Mouse (Mus musculus): ENCODE results near the gene Tmem53. TPM values are rescaled to one million over a fixed set of nuclear protein-coding genes. Genes with fewer than 3 reads are reported as not detected.

Tmem53 gene
- total RNA-seq, 1 experiment, result 3.4 TPM

DNA sequence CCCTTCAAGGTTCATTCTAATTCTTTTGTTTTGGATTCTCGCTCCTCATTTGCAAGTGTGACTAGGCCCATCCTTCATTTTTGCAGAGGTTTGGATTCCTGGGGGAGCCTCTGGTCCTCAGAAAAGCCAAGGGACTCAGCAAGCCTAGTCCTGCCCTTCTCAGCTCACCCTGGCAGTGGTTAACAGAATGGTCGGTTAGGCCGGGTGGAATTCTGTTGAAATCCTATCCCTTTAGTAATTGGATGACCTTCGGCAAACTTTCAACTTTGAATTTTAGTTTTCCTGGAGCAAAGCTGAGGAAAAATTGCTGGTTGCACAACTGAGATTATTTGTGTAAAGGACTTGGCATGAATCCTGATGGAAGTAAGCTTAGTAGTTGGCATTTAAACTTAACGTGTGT lies 600 bp downstream of the Tmem53 start:
- H3K27ac ChIP-seq (ENCODE audit: insufficient read depth, low read depth, low read length, poor library complexity, severe bottlenecking), result no peak overlapping the region
- in situ Hi-C loops (cut with MboI; ENCODE audit: low sequenced_read_pairs in 2 of 2, unreplicated experiment in 2 of 2), result no loop called here
- TF ChIP-seq HCFC1 (IDR thresholded peaks at IDR 0.05; ENCODE audit: borderline replicate concordance, insufficient read depth, low read length) (no peak), ZC3H11A (IDR thresholded peaks at IDR 0.05; ENCODE audit: borderline replicate concordance, low read depth, low read length) (no peak), ZNF384 (IDR thresholded peaks at IDR 0.05; ENCODE audit: low read depth, low read length) (no peak), MAFK (IDR thresholded peaks at IDR 0.05; ENCODE audit: insufficient read depth, low read depth, low read length) (no peak), CHD2 (IDR thresholded peaks at IDR 0.05; ENCODE audit: low read depth, low read length) (no peak)
- H3K4me1 ChIP-seq (ENCODE audit: control insufficient read depth in 2 of 2, insufficient read depth in 2 of 2, low read length in 2 of 2, poor library complexity in 1 of 2), result peaks cover 3 to 4% of the 10 kb centered on the region in 2 experiments; a peak in 3 of 4 replicates
- H3K9me3 ChIP-seq (ENCODE audit: control insufficient read depth, insufficient read depth, low read depth, low read length), result no peaks in the 10 kb centered on the region
- peak overlapping the region; percentile 92 to 95; a peak in 3 of 4 replicates for H3K4me3 ChIP-seq (ENCODE audit: insufficient read depth in 1 of 2, low read depth in 1 of 2, low read length in 2 of 2, poor library complexity in 1 of 2, severe bottlenecking in 1 of 2)
- no peak overlapping the region for H3K9ac ChIP-seq (ENCODE audit: insufficient read depth, low read depth, low read length, poor library complexity, severe bottlenecking)
- DNase-seq (ENCODE audit: low read depth, low spot score), result no peak
- H3K36me3 ChIP-seq (ENCODE audit: control insufficient read depth, insufficient read depth, low read length, poor library complexity, severe bottlenecking), result no peaks in the 10 kb centered on the region

DNA sequence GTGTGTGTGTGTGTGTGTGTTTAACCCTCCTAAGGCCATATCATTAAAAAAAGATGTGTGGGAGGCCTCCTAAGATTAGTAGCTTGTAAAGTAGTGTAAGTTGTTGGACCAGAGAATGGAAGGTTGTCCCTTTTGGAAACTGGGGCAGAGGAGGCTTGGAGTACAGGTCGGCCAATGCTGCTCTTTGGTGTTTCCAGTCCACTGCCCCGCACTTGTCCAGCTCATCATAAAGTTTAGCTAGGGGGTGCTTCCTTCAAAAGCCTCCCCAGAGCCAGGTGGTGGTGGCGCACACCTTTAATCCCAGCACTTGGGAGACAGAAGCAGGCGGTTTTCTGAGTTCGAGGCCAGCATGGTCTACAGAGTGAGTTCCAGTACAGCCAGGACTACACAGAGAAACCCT lies 1.0 kb downstream of the Tmem53 start:
- no peak overlapping the region for H3K4me3 ChIP-seq (ENCODE audit: insufficient read depth in 1 of 2, low read depth in 1 of 2, low read length in 2 of 2, poor library complexity in 1 of 2, severe bottlenecking in 1 of 2)
- in situ Hi-C loops (cut with MboI; ENCODE audit: low sequenced_read_pairs in 2 of 2, unreplicated experiment in 2 of 2), result no loop called here
- H3K27ac ChIP-seq (ENCODE audit: insufficient read depth, low read depth, low read length, poor library complexity, severe bottlenecking), result no peak overlapping the region

DNA sequence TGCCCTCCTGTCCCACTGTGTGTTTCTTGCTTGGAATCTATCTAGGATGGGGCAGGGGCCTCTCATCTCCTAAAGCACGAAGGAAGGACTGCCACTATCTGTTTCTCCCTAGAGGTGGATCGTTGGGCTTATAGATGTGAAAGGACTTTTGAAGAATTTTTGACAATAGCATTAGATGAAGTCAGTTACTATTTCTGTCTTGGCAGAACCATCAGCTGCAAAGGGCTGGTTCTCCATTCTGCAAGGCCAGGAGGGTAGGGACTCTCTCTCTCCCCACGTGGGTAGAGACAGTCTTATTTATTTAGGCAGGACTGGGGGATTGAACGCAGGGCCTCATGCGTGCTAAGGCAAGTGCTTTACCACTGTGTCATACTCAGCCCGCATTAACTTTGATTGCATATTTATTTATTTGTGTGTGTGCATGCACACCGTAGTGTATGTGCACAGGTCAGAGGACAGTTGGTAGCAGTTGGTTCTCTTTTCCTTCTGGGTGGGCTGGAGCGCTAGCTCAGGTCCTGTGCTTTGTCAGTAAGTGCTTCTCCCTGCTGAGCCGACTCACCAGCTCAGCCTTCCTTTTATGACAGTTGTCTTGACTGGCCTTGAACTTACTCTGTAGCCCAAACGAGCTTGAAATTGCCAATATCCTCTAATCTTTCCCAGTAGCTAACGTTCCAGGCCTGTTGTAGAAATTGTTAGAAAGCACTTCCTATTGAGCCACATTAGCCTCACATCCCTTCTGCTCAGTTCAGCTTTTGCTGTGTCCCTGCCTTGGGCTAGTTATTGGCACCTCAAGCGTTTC lies 1.7 kb downstream of the Tmem53 start:
- DNase-seq (ENCODE audit: low read depth, low spot score), result no peak
- H3K36me3 ChIP-seq (ENCODE audit: control insufficient read depth, insufficient read depth, low read length, poor library complexity, severe bottlenecking), result no peaks in the 10 kb centered on the region
- H3K9ac ChIP-seq (ENCODE audit: insufficient read depth, low read depth, low read length, poor library complexity, severe bottlenecking), result no peak overlapping the region
- peaks cover 3% of the 10 kb centered on the region in 2 experiments; a peak in 3 of 4 replicates for H3K4me1 ChIP-seq (ENCODE audit: control insufficient read depth in 2 of 2, insufficient read depth in 2 of 2, low read length in 2 of 2, poor library complexity in 1 of 2)
- no peak overlapping the region for H3K4me3 ChIP-seq (ENCODE audit: insufficient read depth in 1 of 2, low read depth in 1 of 2, low read length in 2 of 2, poor library complexity in 1 of 2, severe bottlenecking in 1 of 2)
- no peaks in the 10 kb centered on the region for H3K9me3 ChIP-seq (ENCODE audit: control insufficient read depth, insufficient read depth, low read depth, low read length)
- in situ Hi-C loops (cut with MboI; ENCODE audit: low sequenced_read_pairs in 2 of 2, unreplicated experiment in 2 of 2), result no loop called here
- TF ChIP-seq ZC3H11A (IDR thresholded peaks at IDR 0.05; ENCODE audit: borderline replicate concordance, low read depth, low read length) (no peak), MAFK (IDR thresholded peaks at IDR 0.05; ENCODE audit: insufficient read depth, low read depth, low read length) (no peak), CHD2 (IDR thresholded peaks at IDR 0.05; ENCODE audit: low read depth, low read length) (no peak), HCFC1 (IDR thresholded peaks at IDR 0.05; ENCODE audit: borderline replicate concordance, insufficient read depth, low read length) (no peak), ZNF384 (IDR thresholded peaks at IDR 0.05; ENCODE audit: low read depth, low read length) (no peak)
- no peak overlapping the region for H3K27ac ChIP-seq (ENCODE audit: insufficient read depth, low read depth, low read length, poor library complexity, severe bottlenecking)

More for the DNA sequence above, 1.0 kb downstream of the Tmem53 start:
- H3K9me3 ChIP-seq (ENCODE audit: control insufficient read depth, insufficient read depth, low read depth, low read length), result no peaks in the 10 kb centered on the region
- peaks cover 3 to 4% of the 10 kb centered on the region in 2 experiments; a peak in 3 of 4 replicates for H3K4me1 ChIP-seq (ENCODE audit: control insufficient read depth in 2 of 2, insufficient read depth in 2 of 2, low read length in 2 of 2, poor library complexity in 1 of 2)
- H3K36me3 ChIP-seq (ENCODE audit: control insufficient read depth, insufficient read depth, low read length, poor library complexity, severe bottlenecking), result no peaks in the 10 kb centered on the region
- no peak overlapping the region for H3K9ac ChIP-seq (ENCODE audit: insufficient read depth, low read depth, low read length, poor library complexity, severe bottlenecking)
- no peak for DNase-seq (ENCODE audit: low read depth, low spot score)
- TF ChIP-seq ZNF384 (IDR thresholded peaks at IDR 0.05; ENCODE audit: low read depth, low read length) (no peak), MAFK (IDR thresholded peaks at IDR 0.05; ENCODE audit: insufficient read depth, low read depth, low read length) (no peak), ZC3H11A (IDR thresholded peaks at IDR 0.05; ENCODE audit: borderline replicate concordance, low read depth, low read length) (no peak), CHD2 (IDR thresholded peaks at IDR 0.05; ENCODE audit: low read depth, low read length) (no peak), HCFC1 (IDR thresholded peaks at IDR 0.05; ENCODE audit: borderline replicate concordance, insufficient read depth, low read length) (no peak)

DNA sequence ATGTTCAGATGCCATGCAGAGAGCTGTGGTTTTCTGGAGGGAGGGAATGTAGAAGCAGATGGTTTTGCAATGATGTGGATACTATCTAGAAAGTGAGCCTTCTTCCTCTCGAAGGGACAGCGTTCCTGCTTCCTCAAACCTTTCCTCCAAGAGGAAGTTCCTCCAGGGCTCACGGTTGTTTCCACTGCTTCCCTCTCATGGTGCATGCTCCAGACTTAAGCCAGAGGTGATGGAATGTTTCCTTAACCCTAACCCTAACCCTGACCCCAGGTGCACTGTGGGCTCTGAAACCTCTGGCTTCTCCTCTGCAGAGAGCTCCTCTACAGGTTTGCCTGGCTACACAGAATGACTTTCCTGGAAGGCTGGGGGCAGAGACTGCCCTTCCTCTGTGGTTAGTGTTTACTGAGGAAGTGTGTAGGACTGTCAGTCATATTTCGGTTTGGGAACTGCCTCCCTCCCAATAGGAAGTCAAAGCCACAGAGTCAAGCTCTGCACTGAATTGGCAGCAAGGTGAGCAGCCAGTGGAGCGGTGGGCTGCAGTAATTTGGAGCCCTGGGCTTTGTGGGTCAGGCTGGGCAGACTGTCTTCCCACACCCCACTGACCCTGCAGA lies 2.4 kb downstream of the Tmem53 start:
- H3K4me3 ChIP-seq (ENCODE audit: insufficient read depth in 1 of 2, low read depth in 1 of 2, low read length in 2 of 2, poor library complexity in 1 of 2, severe bottlenecking in 1 of 2), result no peak overlapping the region
- DNase-seq (ENCODE audit: low read depth, low spot score), result no peak
- H3K27ac ChIP-seq (ENCODE audit: insufficient read depth, low read depth, low read length, poor library complexity, severe bottlenecking), result no peak overlapping the region
- no peaks in the 10 kb centered on the region for H3K9me3 ChIP-seq (ENCODE audit: control insufficient read depth, insufficient read depth, low read depth, low read length)
- TF ChIP-seq MAFK (IDR thresholded peaks at IDR 0.05; ENCODE audit: insufficient read depth, low read depth, low read length) (no peak), HCFC1 (IDR thresholded peaks at IDR 0.05; ENCODE audit: borderline replicate concordance, insufficient read depth, low read length) (no peak), CHD2 (IDR thresholded peaks at IDR 0.05; ENCODE audit: low read depth, low read length) (no peak), ZNF384 (IDR thresholded peaks at IDR 0.05; ENCODE audit: low read depth, low read length) (no peak), ZC3H11A (IDR thresholded peaks at IDR 0.05; ENCODE audit: borderline replicate concordance, low read depth, low read length) (no peak)
- H3K36me3 ChIP-seq (ENCODE audit: control insufficient read depth, insufficient read depth, low read length, poor library complexity, severe bottlenecking), result no peaks in the 10 kb centered on the region
- no peak overlapping the region for H3K9ac ChIP-seq (ENCODE audit: insufficient read depth, low read depth, low read length, poor library complexity, severe bottlenecking)
- in situ Hi-C loops (cut with MboI; ENCODE audit: low sequenced_read_pairs in 2 of 2, unreplicated experiment in 2 of 2), result no loop called here
- peaks cover 3% of the 10 kb centered on the region in 2 experiments; a peak in 3 of 4 replicates for H3K4me1 ChIP-seq (ENCODE audit: control insufficient read depth in 2 of 2, insufficient read depth in 2 of 2, low read length in 2 of 2, poor library complexity in 1 of 2)

Measured in ES-E14 (cell line).